Mouse (Mus musculus) hindbrain, embryonic 14.5 days (tissue): ENCODE measurements around the gene Rnf19b. TPM values are rescaled to one million over a fixed set of nuclear protein-coding genes. Genes with fewer than 3 reads are reported as not detected.

Experiments
- ATAC-seq: fragments of 200-750 bp; cut with Nextera tagmentation; 2 replicates; pipeline ENCODE4 v1.8.0; 2017; ENCODE audit warnings: moderate number of reproducible peaks, mild to moderate bottlenecking, moderate TSS enrichment, moderate library complexity; ENCODE audit not compliant: low FRiP score
- DNase-seq: peaks from one replicate; pipeline ENCODE4 v3.0.0-alpha.2; 2015; ENCODE audit warnings: low spot score
- H3K27ac ChIP-seq: fragments of 300-500 bp; sonication (generic); 2 replicates; pipeline ENCODE4 v1.5.1; 2014; ENCODE audit warnings: mild to moderate bottlenecking, moderate library complexity
- H3K27me3 ChIP-seq: fragments of 300-500 bp; sonication (generic); 2 replicates; pipeline ENCODE4 v1.6.1; 2014; ENCODE audit warnings: mild to moderate bottlenecking, low read length, mixed read lengths; ENCODE audit not compliant: control insufficient read depth, insufficient read depth
- H3K36me3 ChIP-seq: fragments of 300-500 bp; sonication (generic); replicated peaks from 2 replicates; pipeline ENCODE4 v1.6.1; 2014; ENCODE audit not compliant: control insufficient read depth, insufficient read depth
- H3K4me1 ChIP-seq: fragments of 300-500 bp; sonication (generic); replicated peaks from 2 replicates; pipeline ENCODE4 v1.6.1; 2014; ENCODE audit warnings: antibody characterized with exemption, low read length, mixed read lengths; ENCODE audit not compliant: control insufficient read depth, insufficient read depth
- H3K4me2 ChIP-seq: fragments of 300-500 bp; sonication (generic); replicated peaks from 2 replicates; pipeline ENCODE4 v1.6.1; 2014; ENCODE audit warnings: mild to moderate bottlenecking, moderate library complexity
- H3K4me3 ChIP-seq: fragments of 300-500 bp; sonication (generic); replicated peaks from 2 replicates; pipeline ENCODE4 v1.5.1; 2014; ENCODE audit warnings: mild to moderate bottlenecking, low read length
- H3K9ac ChIP-seq: fragments of 300-500 bp; sonication (generic); 2 replicates; pipeline ENCODE4 v1.6.1; 2014
- H3K9me3 ChIP-seq: fragments of 300-500 bp; sonication (generic); 2 replicates; pipeline ENCODE4 v1.6.1; 2016; ENCODE audit warnings: low read length; ENCODE audit not compliant: control insufficient read depth
- WGBS: fragments of 180-500 bp; shearing (Covaris S2); extraction: QIAGEN DNeasy Blood & Tissue Kit; methylation state at CpG from one replicate; pipeline ENCODE4 v1.1.7; 2014; 5-methylcytosine and 5-hydroxymethylcytosine counted together
- polyA plus RNA-seq: library from polyadenylated mRNA; unstranded; fragments of >200 nt; fragmentation: Nextera tagmentation; extraction: Ambion mirVana; gene quantifications from 2 replicates; pipeline ENCODE4 v1.2.1, GENCODE M21; 2014

The Rnf19b gene
- polyA plus RNA-seq, 1 experiment from 2014 or later = 35.5 TPM

DNA sequence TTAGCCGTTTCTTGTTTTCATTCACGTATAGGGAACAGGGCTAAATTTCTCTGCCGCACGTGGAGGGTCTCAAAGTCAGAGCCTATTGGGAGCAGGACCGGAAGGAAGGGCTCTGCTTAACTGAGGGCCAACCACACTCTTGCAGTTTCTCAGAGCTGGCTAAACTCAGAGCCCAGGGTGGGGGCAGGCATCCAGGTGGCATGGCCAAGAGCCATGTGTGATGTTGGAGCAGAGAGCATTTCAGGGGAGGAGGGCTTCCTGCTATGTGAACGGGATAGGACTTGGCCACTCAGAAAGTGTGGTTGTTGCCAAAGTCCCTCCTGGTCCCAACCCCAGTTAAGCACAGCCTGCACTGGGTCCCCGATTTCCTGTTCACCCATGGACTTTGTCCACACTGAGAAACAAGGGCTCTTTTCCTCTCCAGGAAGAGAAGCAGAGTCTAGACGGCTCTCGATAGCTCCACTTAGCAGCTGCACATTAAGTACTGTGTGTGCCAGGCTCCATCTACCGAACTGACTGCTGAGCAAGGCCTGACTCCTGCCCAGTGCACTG, 49.4 kb downstream of the Rnf19b start:
- ATAC-seq (no peak), DNase-seq (no peak)
- Histone ChIP-seq H3K4me2 (no peak overlapping the region), H3K27me3 (peaks cover 32% of the 10 kb centered on the region), H3K36me3 (no peaks in the 10 kb centered on the region), H3K9ac (no peak overlapping the region), H3K27ac (no peak overlapping the region), H3K4me3 (no peak overlapping the region), H3K4me1 (no peaks in the 10 kb centered on the region), H3K9me3 (no peaks in the 10 kb centered on the region)
- WGBS = 73% methylated on average over 10 of the region's 10 CpGs

- H3K36me3 ChIP-seq = no peaks in the 10 kb centered on the region
- no peak for DNase-seq
- 73% methylated on average over 7 of the region's 7 CpGs for WGBS
- peaks cover 31% of the 10 kb centered on the region for H3K27me3 ChIP-seq
- H3K27ac ChIP-seq = no peak overlapping the region
- no peak overlapping the region for H3K9ac ChIP-seq
- no peak overlapping the region for H3K4me2 ChIP-seq
- H3K9me3 ChIP-seq = no peaks in the 10 kb centered on the region
- no peak overlapping the region for H3K4me3 ChIP-seq
- ATAC-seq = no peak
- peaks cover 8% of the 10 kb centered on the region for H3K4me1 ChIP-seq
Measured at GRCm38 (mm10) chr4:129108624-129109023, 50.6 kb downstream of the Rnf19b start.

- 87% methylated on average over 6 of the region's 6 CpGs for WGBS
- ATAC-seq = no peak; the same call in 1 of the 2 replicates
Measured at GRCm38 (mm10) chr4:129110804-129111203, 52.7 kb downstream of the Rnf19b start.

GRCm38 (mm10) chr4:129111350-129111749, 53.3 kb downstream of the Rnf19b start:
- no peak for DNase-seq
- Histone ChIP-seq H3K4me3 (no peak overlapping the region), H3K27ac (no peak overlapping the region), H3K27me3 (peaks cover 4% of the 10 kb centered on the region), H3K9me3 (no peaks in the 10 kb centered on the region), H3K36me3 (no peaks in the 10 kb centered on the region), H3K4me2 (no peak overlapping the region), H3K9ac (no peak overlapping the region), H3K4me1 (peaks cover 16% of the 10 kb centered on the region)
- ATAC-seq = no peak
- 67% methylated on average over 11 of the region's 11 CpGs for WGBS

More at GRCm38 (mm10) chr4:129110804-129111203, 52.7 kb downstream of the Rnf19b start:
- Histone ChIP-seq H3K36me3 (no peaks in the 10 kb centered on the region), H3K9ac (no peak overlapping the region), H3K27me3 (peaks cover 10% of the 10 kb centered on the region), H3K4me2 (no peak overlapping the region), H3K27ac (no peak overlapping the region), H3K4me3 (no peak overlapping the region), H3K4me1 (peaks cover 16% of the 10 kb centered on the region), H3K9me3 (no peaks in the 10 kb centered on the region)
- no peak for DNase-seq

GRCm38 (mm10) chr4:129112231-129112630, 54.2 kb downstream of the Rnf19b start:
- ATAC-seq = 0 out of 2 replicates have a peak, but pooled peaks have one; percentile 22
- no peaks in the 10 kb centered on the region for H3K27me3 ChIP-seq
- WGBS = 43% methylated on average over 13 of the region's 13 CpGs
- no peak for DNase-seq
- no peaks in the 10 kb centered on the region for H3K9me3 ChIP-seq
- H3K4me1 ChIP-seq = peaks cover 16% of the 10 kb centered on the region
- no peak overlapping the region for H3K4me3 ChIP-seq
- H3K36me3 ChIP-seq = no peaks in the 10 kb centered on the region
- no peak overlapping the region for H3K27ac ChIP-seq
- H3K9ac ChIP-seq = no peak overlapping the region
- H3K4me2 ChIP-seq = 0 out of 2 replicates have a peak overlapping the region, but pooled peaks have one; percentile 3

- 26% methylated on average over 28 of the region's 28 CpGs for WGBS
- Histone ChIP-seq H3K4me2 (no peak overlapping the region), H3K36me3 (no peaks in the 10 kb centered on the region), H3K9ac (no peak overlapping the region), H3K4me3 (no peak overlapping the region), H3K27ac (0 out of 2 replicates have a peak overlapping the region, but pooled peaks have one; percentile 26), H3K4me1 (peaks cover 16% of the 10 kb centered on the region), H3K27me3 (no peaks in the 10 kb centered on the region), H3K9me3 (no peaks in the 10 kb centered on the region)
- ATAC-seq (peak; percentile 81), DNase-seq (peak; percentile 80)
Measured at GRCm38 (mm10) chr4:129113083-129113988, 55.3 kb downstream of the Rnf19b start.

DNA sequence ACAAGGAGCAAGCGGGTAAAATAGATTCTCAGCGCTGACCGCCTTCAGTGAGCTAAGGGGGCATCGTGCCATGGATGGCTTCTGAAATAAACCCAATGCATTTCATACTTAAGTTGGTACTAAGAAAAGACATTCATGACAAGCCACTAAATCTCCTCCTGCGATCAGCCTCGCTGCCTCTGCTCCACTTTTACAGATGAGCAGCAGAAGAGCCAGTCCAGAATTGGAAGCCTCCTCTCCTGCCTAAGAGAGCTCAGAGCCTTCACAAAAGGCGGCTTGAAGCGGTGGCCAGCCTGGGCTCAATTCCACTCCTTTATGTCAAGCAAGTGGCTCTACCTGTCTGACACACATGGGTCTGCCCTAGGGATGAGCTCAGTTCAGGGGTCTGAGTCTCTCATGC, 58.6 kb downstream of the Rnf19b start:
- no peak overlapping the region for H3K27ac ChIP-seq
- ATAC-seq = no peak
- H3K9me3 ChIP-seq = no peaks in the 10 kb centered on the region
- no peak overlapping the region for H3K9ac ChIP-seq
- no peak overlapping the region for H3K4me3 ChIP-seq
- H3K27me3 ChIP-seq = 0 out of 2 replicates have a peak, but pooled peaks cover 25% of the 10 kb centered on the region
- H3K4me1 ChIP-seq = peaks cover 28% of the 10 kb centered on the region
- 96% methylated on average over 8 of the region's 8 CpGs for WGBS
- H3K36me3 ChIP-seq = no peaks in the 10 kb centered on the region
- DNase-seq = no peak
- H3K4me2 ChIP-seq = no peak overlapping the region

DNA sequence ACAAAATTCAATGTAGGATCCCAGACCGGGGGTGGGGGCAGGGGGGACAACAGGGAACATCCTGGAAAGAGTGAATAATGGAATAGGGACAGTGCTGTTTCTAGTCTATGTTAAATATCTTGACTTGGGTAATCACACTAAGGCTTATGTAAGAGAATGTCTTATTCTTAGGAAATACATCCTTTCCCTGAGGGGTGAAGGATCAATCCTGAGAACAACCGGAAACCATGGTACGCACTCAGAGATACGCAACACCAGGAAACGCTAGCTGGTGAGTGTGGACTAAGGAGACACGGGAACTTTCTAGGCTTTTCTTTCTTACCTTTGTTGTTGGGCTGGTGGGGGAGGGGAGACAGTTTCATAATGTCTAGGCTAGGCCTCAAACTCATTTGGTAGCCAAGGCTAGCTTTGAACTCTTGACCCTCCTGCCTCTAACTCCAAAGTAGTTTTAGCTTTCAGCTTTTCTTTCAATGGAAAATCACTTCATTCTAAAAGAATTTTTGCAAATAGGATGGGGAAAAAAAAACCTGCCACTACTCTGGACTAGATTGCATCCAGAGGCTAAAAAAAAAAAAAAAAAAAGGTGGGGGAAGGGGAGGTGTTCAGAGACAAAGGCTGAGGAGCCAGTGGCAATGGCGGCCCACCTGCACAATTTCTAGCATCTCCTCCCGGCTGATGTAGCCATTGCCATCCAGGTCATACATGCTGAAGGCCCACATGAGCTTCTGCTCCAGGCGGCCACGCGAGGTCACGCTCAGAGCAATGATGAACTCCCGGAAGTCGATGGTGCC, 59.8 kb downstream of the Rnf19b start:
- Histone ChIP-seq H3K4me1 (peaks cover 29% of the 10 kb centered on the region), H3K36me3 (no peaks in the 10 kb centered on the region), H3K9ac (no peak overlapping the region), H3K4me3 (no peak overlapping the region), H3K27me3 (peaks cover 30% of the 10 kb centered on the region; the same call in 1 of the 2 replicates), H3K9me3 (no peaks in the 10 kb centered on the region), H3K4me2 (no peak overlapping the region), H3K27ac (no peak overlapping the region)
- DNase-seq (no peak), ATAC-seq (no peak)
- WGBS = 92% methylated on average over 14 of the region's 14 CpGs

- H3K9ac ChIP-seq = no peak overlapping the region
- no peak overlapping the region for H3K27ac ChIP-seq
- peaks cover 24% of the 10 kb centered on the region for H3K4me1 ChIP-seq
- ATAC-seq = no peak
- peak overlapping the region; percentile 91 for H3K4me2 ChIP-seq
- DNase-seq = no peak
- no peaks in the 10 kb centered on the region for H3K36me3 ChIP-seq
- 73% methylated on average over 10 of the region's 10 CpGs for WGBS
- H3K4me3 ChIP-seq = no peak overlapping the region; the same call in 1 of the 2 replicates
- no peaks in the 10 kb centered on the region for H3K9me3 ChIP-seq
- H3K27me3 ChIP-seq = peaks cover 33% of the 10 kb centered on the region; the same call in 1 of the 2 replicates
Measured at GRCm38 (mm10) chr4:129119708-129120107, 61.6 kb downstream of the Rnf19b start.
